Comparison of ENCODE assay signal across 8 mouse cellular contexts in genomic region chr7:31150566-31151300, GRCm38 (mm10). TPM values are rescaled to one million over a fixed set of nuclear protein-coding genes. Genes with fewer than 3 reads are reported as not detected.
DNase-seq lines count a peak whose midpoint lies in the region; ATAC-seq and TF ChIP-seq lines count a peak whose summit lies in the region.

No protein-coding gene starts in this region.

- peak overlapping the region; percentile 79 for H3ac ChIP-seq in myocyte (ENCODE audit: control insufficient read depth, insufficient read length)

- peak; percentile 90 for ATAC-seq in heart, embryonic 12.5 days (ENCODE audit: insufficient number of reproducible peaks, low FRiP score)
- ATAC-seq in kidney, embryonic 16.5 days (ENCODE audit: low FRiP score, low TSS enrichment): peak; percentile 85
- peak; percentile 80 for ATAC-seq in liver, embryonic 11.5 days (replicated peaks; ENCODE audit: low FRiP score)

- H3K9me3 ChIP-seq in heart, embryonic 12.5 days (replicated peaks): no peaks in the 10 kb centered on the region
- H3K9me3 ChIP-seq in kidney, embryonic 16.5 days (ENCODE audit: low read length): no peaks in the 10 kb centered on the region
- H3K9me3 ChIP-seq in liver, embryonic 11.5 days (ENCODE audit: control insufficient read depth, low read length): no peaks in the 10 kb centered on the region

- peaks cover 46% of the 10 kb centered on the region for H3K79me2 ChIP-seq in myocyte (ENCODE audit: control insufficient read depth, insufficient read depth)

- H3K27me3 ChIP-seq in heart, embryonic 12.5 days (replicated peaks): no peaks in the 10 kb centered on the region
- H3K27me3 ChIP-seq in kidney, embryonic 16.5 days (ENCODE audit: insufficient read depth, low read length): no peaks in the 10 kb centered on the region
- no peaks in the 10 kb centered on the region for H3K27me3 ChIP-seq in liver, embryonic 11.5 days (replicated peaks; ENCODE audit: control insufficient read depth, insufficient read depth, low read length)
- no peaks in the 10 kb centered on the region for H3K27me3 ChIP-seq in myocyte (ENCODE audit: control insufficient read depth, insufficient read depth, insufficient read length)

- peak overlapping the region; percentile 92 for H3K9ac ChIP-seq in heart, embryonic 12.5 days
- H3K9ac ChIP-seq in kidney, embryonic 16.5 days (replicated peaks; ENCODE audit: low read length): peak overlapping the region; percentile 97
- H3K9ac ChIP-seq in liver, embryonic 11.5 days (ENCODE audit: low read depth, low read length): peak overlapping the region; percentile 80

- 0 out of 2 replicates have a peak, but pooled peaks have one; percentile 1 for TF ChIP-seq CTCF in bone marrow, adult 2 months (IDR thresholded peaks at IDR 0.05; ENCODE audit: control insufficient read depth, insufficient read depth, low read length)
- no peak for TF ChIP-seq CTCF in embryonic fibroblast, embryonic 13.5 days (IDR thresholded peaks at IDR 0.05; ENCODE audit: borderline replicate concordance, insufficient read depth, low read length)

- DNase-seq in B cell, adult 2 months: peak; percentile 79 to 83
- peak; percentile 90 for DNase-seq in liver, embryonic 11.5 days (ENCODE audit: low spot score)
- DNase-seq in spleen, postnatal 4 days (ENCODE audit: low spot score in 2 of 2): peak; percentile 80 to 89

- H3K27ac ChIP-seq in bone marrow, adult 2 months (ENCODE audit: control insufficient read depth, insufficient read depth, low read depth, low read length, poor library complexity): peak overlapping the region; percentile 96
- H3K27ac ChIP-seq in embryonic fibroblast, embryonic 13.5 days (ENCODE audit: insufficient read depth, low read length): peak overlapping the region; percentile 83
- H3K27ac ChIP-seq in heart, embryonic 12.5 days (ENCODE audit: poor library complexity, severe bottlenecking): peak overlapping the region; percentile 94
- peak overlapping the region; percentile 92 for H3K27ac ChIP-seq in kidney, embryonic 16.5 days (ENCODE audit: low read length)
- H3K27ac ChIP-seq in liver, embryonic 11.5 days (ENCODE audit: low read depth, low read length): peak overlapping the region; percentile 88

- peak overlapping the region; percentile 88 for H3K4me3 ChIP-seq in bone marrow, adult 2 months (replicated peaks; ENCODE audit: control insufficient read depth, low read depth, low read length)
- peak overlapping the region; percentile 86 for H3K4me3 ChIP-seq in embryonic fibroblast, embryonic 13.5 days (ENCODE audit: insufficient read depth, low read length)
- peak overlapping the region; percentile 75 for H3K4me3 ChIP-seq in heart, embryonic 12.5 days
- H3K4me3 ChIP-seq in kidney, embryonic 16.5 days (ENCODE audit: low read length): peak overlapping the region; percentile 88
- peak overlapping the region; percentile 86 for H3K4me3 ChIP-seq in liver, embryonic 11.5 days (ENCODE audit: low read depth, low read length)
- peak overlapping the region; percentile 71 for H3K4me3 ChIP-seq in myocyte

- TF ChIP-seq POLR2A in bone marrow, adult 2 months (IDR thresholded peaks at IDR 0.05; ENCODE audit: borderline replicate concordance, control insufficient read depth, low read depth, low read length): peak; percentile 31; the same call in 1 of the 2 replicates
- TF ChIP-seq POLR2A in embryonic fibroblast, embryonic 13.5 days (IDR thresholded peaks at IDR 0.05; ENCODE audit: low read depth, low read length): peak; percentile 78
- TF ChIP-seq POLR2A in myocyte (IDR thresholded peaks at IDR 0.05; ENCODE audit: insufficient read length, low read depth): peak; percentile 82

- peaks cover 6% of the 10 kb centered on the region for H3K4me1 ChIP-seq in bone marrow, adult 2 months (ENCODE audit: control insufficient read depth, insufficient read depth, low read length)
- peaks cover 7% of the 10 kb centered on the region; the same call in 1 of the 2 replicates for H3K4me1 ChIP-seq in embryonic fibroblast, embryonic 13.5 days (ENCODE audit: control insufficient read depth, insufficient read depth, low read length)
- peaks cover 65% of the 10 kb centered on the region for H3K4me1 ChIP-seq in heart, embryonic 12.5 days (replicated peaks)
- H3K4me1 ChIP-seq in kidney, embryonic 16.5 days (ENCODE audit: insufficient read depth, low read length): peaks cover 59% of the 10 kb centered on the region
- peaks cover 45% of the 10 kb centered on the region for H3K4me1 ChIP-seq in liver, embryonic 11.5 days (replicated peaks; ENCODE audit: control insufficient read depth, insufficient read depth, low read length)

- under 1% methylated on average over 63 of the region's 63 CpGs for WGBS in bone marrow, adult 2 months
- WGBS in heart, embryonic 12.5 days: under 1% methylated on average over 63 of the region's 63 CpGs
- under 1% methylated on average over 63 of the region's 63 CpGs for WGBS in kidney, embryonic 16.5 days
- WGBS in liver, embryonic 11.5 days: under 1% methylated on average over 61 of the region's 63 CpGs

- no peaks in the 10 kb centered on the region for H3K36me3 ChIP-seq in heart, embryonic 12.5 days
- no peaks in the 10 kb centered on the region for H3K36me3 ChIP-seq in kidney, embryonic 16.5 days (ENCODE audit: insufficient read depth, low read length)
- no peaks in the 10 kb centered on the region for H3K36me3 ChIP-seq in liver, embryonic 11.5 days (ENCODE audit: control insufficient read depth, insufficient read depth, low read length)
- no peaks in the 10 kb centered on the region for H3K36me3 ChIP-seq in myocyte (ENCODE audit: control insufficient read depth, insufficient read depth)

- peak overlapping the region; percentile 83 for H3K4me2 ChIP-seq in heart, embryonic 12.5 days
- H3K4me2 ChIP-seq in kidney, embryonic 16.5 days (replicated peaks; ENCODE audit: low read depth, low read length): peak overlapping the region; percentile 69
- peak overlapping the region; percentile 82 for H3K4me2 ChIP-seq in liver, embryonic 11.5 days
- H3K4me2 ChIP-seq in myocyte (ENCODE audit: low read depth): peak overlapping the region; percentile 87

TF ChIP-seq in myocyte, 11 proteins besides CTCF, POLR2A, EP300 and RAD21:
- TF ChIP-seq CEBPB (IDR thresholded peaks at IDR 0.05; ENCODE audit: insufficient read depth, poor library complexity, severe bottlenecking) (no peak), TCF12 (IDR thresholded peaks at IDR 0.05; ENCODE audit: insufficient read depth, poor library complexity, severe bottlenecking) (no peak), MAX (IDR thresholded peaks at IDR 0.05; ENCODE audit: low read depth) (no peak), POLR2AphosphoS2 (IDR thresholded peaks at IDR 0.05; ENCODE audit: insufficient read length, low read depth) (peak; percentile 73), SRF (IDR thresholded peaks at IDR 0.05; ENCODE audit: control insufficient read depth, insufficient read length, low read depth) (no peak), MYOG (IDR thresholded peaks at IDR 0.05; ENCODE audit: control insufficient read depth in 1 of 3, insufficient read depth in 1 of 3, insufficient read length in 2 of 3, low read depth in 2 of 3) (peak in 1 of 3 experiments; percentile 15), MYOD1 (IDR thresholded peaks at IDR 0.05; ENCODE audit: control insufficient read depth in 1 of 3, insufficient read length in 2 of 3, low read depth in 2 of 3) (no peak)

RNA-seq across cellular contexts. Expression of gene Gramd1a, which starts 5.0 kb away (rescaled TPM):
- polyA plus RNA-seq in bone marrow, adult 2 months (2011; ENCODE audit: insufficient read depth, insufficient read length, low replicate concordance, missing spikeins): 73.7 and 144 TPM in 2 replicates
- polyA plus RNA-seq in embryonic fibroblast, embryonic 13.5 days (2011; ENCODE audit: insufficient read length, low read depth, missing spikeins): 44.3 and 53.9 TPM in 2 replicates
- polyA plus RNA-seq in heart, embryonic 12.5 days (2016; fragmentation: Nextera tagmentation; extraction: Ambion mirVana): 63.4 and 64.6 TPM in 2 replicates
- polyA plus RNA-seq in kidney, embryonic 16.5 days (2015; fragmentation: Nextera tagmentation; extraction: Ambion mirVana): 73.3 and 73.4 TPM in 2 replicates
- 40.9 and 47.6 TPM in 2 replicates for polyA plus RNA-seq in liver, embryonic 11.5 days (2014; fragmentation: Nextera tagmentation; extraction: Ambion mirVana)
- 25.5 TPM for polyA plus RNA-seq in myocyte (2012; fragmentation: generic; extraction: Trizol)

RNA-seq across cellular contexts. Expression of gene Scn1b, which starts 23.9 kb away (rescaled TPM):
- 4.3 and 6.2 TPM in 2 replicates for polyA plus RNA-seq in bone marrow, adult 2 months (2011; ENCODE audit: insufficient read depth, insufficient read length, low replicate concordance, missing spikeins)
- 40.8 and 57.9 TPM in 2 replicates for polyA plus RNA-seq in embryonic fibroblast, embryonic 13.5 days (2011; ENCODE audit: insufficient read length, low read depth, missing spikeins)
- 5.3 and 5.7 TPM in 2 replicates for polyA plus RNA-seq in heart, embryonic 12.5 days (2016; fragmentation: Nextera tagmentation; extraction: Ambion mirVana)
- 1.4 and 1.8 TPM in 2 replicates for polyA plus RNA-seq in kidney, embryonic 16.5 days (2015; fragmentation: Nextera tagmentation; extraction: Ambion mirVana)
- 0.57 and 1.0 TPM in 2 replicates for polyA plus RNA-seq in liver, embryonic 11.5 days (2014; fragmentation: Nextera tagmentation; extraction: Ambion mirVana)
- polyA plus RNA-seq in myocyte (2012; fragmentation: generic; extraction: Trizol): 4.1 TPM

RNA-seq across cellular contexts. Expression of gene Hpn, which starts 35.6 kb away (rescaled TPM):
- 38.2 and 59.6 TPM in 2 replicates for polyA plus RNA-seq in bone marrow, adult 2 months (2011; ENCODE audit: insufficient read depth, insufficient read length, low replicate concordance, missing spikeins)
- polyA plus RNA-seq in embryonic fibroblast, embryonic 13.5 days (2011; ENCODE audit: insufficient read length, low read depth, missing spikeins): 0.60 and 0.90 TPM in 2 replicates
- polyA plus RNA-seq in heart, embryonic 12.5 days (2016; fragmentation: Nextera tagmentation; extraction: Ambion mirVana): 1.9 and 2.0 TPM in 2 replicates
- 72.9 and 77.0 TPM in 2 replicates for polyA plus RNA-seq in kidney, embryonic 16.5 days (2015; fragmentation: Nextera tagmentation; extraction: Ambion mirVana)
- 36.6 and 38.3 TPM in 2 replicates for polyA plus RNA-seq in liver, embryonic 11.5 days (2014; fragmentation: Nextera tagmentation; extraction: Ambion mirVana)
- not detected for polyA plus RNA-seq in myocyte (2012; fragmentation: generic; extraction: Trizol)

Comparison
In these comparisons a context has a peak if more than half of its experiments do, and no peak if none do; other contexts are left out.
1. Peak in every context shown above with its lines: DNase-seq, ATAC-seq, H3K4me3 ChIP-seq and H3K27ac ChIP-seq.
2. POLR2A ChIP-seq: peak in every context shown above with its lines; median percentile 82 in myocyte; 78 in embryonic fibroblast, embryonic 13.5 days; 31 in bone marrow, adult 2 months.
3. RNA of gene Hpn, which starts 35.6 kb away (polyA plus RNA-seq): 72.9 to 77.0 TPM in kidney, embryonic 16.5 days, 38.2 to 59.6 TPM in bone marrow, adult 2 months and 36.6 to 38.3 TPM in liver, embryonic 11.5 days; 1.9 to 2.0 TPM in heart, embryonic 12.5 days, 0.60 to 0.90 TPM in embryonic fibroblast, embryonic 13.5 days and not detected in myocyte (single experiment); every median in the first group is over 10 times any median in the second.